Mouse (Mus musculus) MEL (cell line): ENCODE results near the gene Zfp607b. TPM values are rescaled to one million over a fixed set of nuclear protein-coding genes. Genes with fewer than 3 reads are reported as not detected.
A peak's percentile ranks its signal among the peaks of the same experiment; 100 is the strongest.

Source experiments
- DNase-seq: peaks from one replicate; pipeline ENCODE4 v3.0.0; 2011; ENCODE audit warnings: low read depth, low spot score
- H3K27ac ChIP-seq: 2 replicates; pipeline ENCODE4 v1.5.1; 2012; ENCODE audit warnings: low read depth, mild to moderate bottlenecking, control low read depth, low read length, moderate library complexity; ENCODE audit not compliant: control insufficient read depth
- H3K27me3 ChIP-seq, 2 experiments: fragments of 150-350 bp in 1 of 2; sonication (generic) in 1 of 2; 2 replicates each; pipeline ENCODE4 v1.6.1; 2012; ENCODE audit warnings: low read length in 2 of 2, mild to moderate bottlenecking in 2 of 2, improper control_type of control experiment in 1 of 2, moderate library complexity in 1 of 2; ENCODE audit not compliant: insufficient read depth in 2 of 2, control insufficient read depth in 1 of 2
- H3K36me3 ChIP-seq, 2 experiments: 2 replicates each; pipeline ENCODE4 v1.6.1; 2012 to 2014; ENCODE audit warnings: low read length in 2 of 2, improper control_type of control experiment in 1 of 2, inconsistent platforms in 1 of 2, mild to moderate bottlenecking in 1 of 2; ENCODE audit not compliant: insufficient read depth in 2 of 2, control insufficient read depth in 1 of 2
- H3K4me1 ChIP-seq, 2 experiments: fragments of 150-350 bp in 1 of 2; sonication (generic) in 1 of 2; 2 replicates each; pipeline ENCODE4 v1.6.1; 2012; ENCODE audit warnings: low read length in 2 of 2, improper control_type of control experiment in 1 of 2, mild to moderate bottlenecking in 1 of 2; ENCODE audit not compliant: insufficient read depth in 2 of 2, control insufficient read depth in 1 of 2
- H3K4me3 ChIP-seq, 2 experiments: fragments of 150-350 bp in 1 of 2; sonication (generic) in 1 of 2; 2 replicates each; pipeline ENCODE4 v1.5.1; 2012; ENCODE audit warnings: low read depth in 2 of 2, low read length in 2 of 2, mild to moderate bottlenecking in 2 of 2, moderate library complexity in 2 of 2, control low read depth in 1 of 2, improper control_type of control experiment in 1 of 2; ENCODE audit not compliant: control insufficient read depth in 1 of 2, insufficient read depth in 1 of 2
- H3K79me2 ChIP-seq: 2 replicates; pipeline ENCODE4 v1.6.1; 2012; ENCODE audit warnings: mild to moderate bottlenecking, low read length, moderate library complexity; ENCODE audit not compliant: control insufficient read depth, poor library complexity, insufficient read depth
- H3K9ac ChIP-seq: 2 replicates; pipeline ENCODE4 v1.6.1; 2012; ENCODE audit warnings: low read depth, mild to moderate bottlenecking, control low read depth, low read length, moderate library complexity; ENCODE audit not compliant: control insufficient read depth, poor library complexity, severe bottlenecking
- H3K9me3 ChIP-seq: fragments of 150-350 bp; sonication (generic); replicated peaks from 2 replicates; pipeline ENCODE4 v1.6.1; 2012; ENCODE audit warnings: mild to moderate bottlenecking, low read length, improper control_type of control experiment, moderate library complexity; ENCODE audit not compliant: insufficient read depth
- BHLHE40 ChIP-seq: IDR thresholded peaks from 2 replicates; pipeline ENCODE4 v1.6.1; 2012; ENCODE audit warnings: low read depth, mild to moderate bottlenecking, inconsistent platforms, low read length, improper control_type of control experiment, borderline replicate concordance
- CHD1 ChIP-seq: IDR thresholded peaks from 2 replicates; pipeline ENCODE4 v1.6.1; 2012; ENCODE audit warnings: low read depth, mild to moderate bottlenecking, inconsistent platforms, low read length, improper control_type of control experiment
- CHD2 ChIP-seq: IDR thresholded peaks from 2 replicates; pipeline ENCODE4 v1.6.1; 2011; ENCODE audit warnings: low read length, improper control_type of control experiment
- E2F4 ChIP-seq: IDR thresholded peaks from 2 replicates; pipeline ENCODE4 v1.6.1; 2011; ENCODE audit warnings: low read depth, low read length, improper control_type of control experiment, borderline replicate concordance
- ELF1 ChIP-seq: IDR thresholded peaks from 2 replicates; pipeline ENCODE4 v1.6.1; 2014; ENCODE audit warnings: low read depth, mild to moderate bottlenecking, inconsistent platforms, low read length, improper control_type of control experiment, moderate library complexity
- EP300 ChIP-seq, 2 experiments: IDR thresholded peaks; 2 replicates each; pipeline ENCODE4 v1.6.1; 2011; ENCODE audit warnings: improper control_type of control experiment in 2 of 2, low read length in 2 of 2, low read depth in 1 of 2, mild to moderate bottlenecking in 1 of 2
- ETS1 ChIP-seq: IDR thresholded peaks from 2 replicates; pipeline ENCODE4 v1.6.1; 2012; ENCODE audit warnings: low read depth, mild to moderate bottlenecking, inconsistent platforms, low read length, improper control_type of control experiment, moderate library complexity
- GABPA ChIP-seq: IDR thresholded peaks from 2 replicates; pipeline ENCODE4 v1.6.1; 2012; ENCODE audit warnings: low read depth, mild to moderate bottlenecking, inconsistent platforms, low read length, improper control_type of control experiment, moderate library complexity
- GATA1 ChIP-seq: IDR thresholded peaks from 2 replicates; pipeline ENCODE4 v1.6.1; 2011; ENCODE audit warnings: low read depth, low read length, improper control_type of control experiment
- HCFC1 ChIP-seq: IDR thresholded peaks from 2 replicates; pipeline ENCODE4 v1.6.1; 2012; ENCODE audit warnings: low read depth, mild to moderate bottlenecking, inconsistent platforms, low read length, improper control_type of control experiment, moderate library complexity
- JUND ChIP-seq: IDR thresholded peaks from 2 replicates; pipeline ENCODE4 v1.6.1; 2011; ENCODE audit warnings: low read depth, mild to moderate bottlenecking, improper control_type of control experiment, low read length
- KAT2A ChIP-seq: conservative IDR thresholded peaks from 2 replicates; pipeline ENCODE4 v1.6.1; 2012; ENCODE audit warnings: low read depth, low read length, improper control_type of control experiment, inconsistent platforms
- MAFK ChIP-seq: IDR thresholded peaks from 2 replicates; pipeline ENCODE4 v1.6.1; 2011; ENCODE audit warnings: low read depth, mild to moderate bottlenecking, low read length, improper control_type of control experiment, borderline replicate concordance
- MAX ChIP-seq: IDR thresholded peaks from 2 replicates; pipeline ENCODE4 v1.6.1; 2011; ENCODE audit warnings: low read length, improper control_type of control experiment
- MEF2A ChIP-seq: IDR thresholded peaks from 2 replicates; pipeline ENCODE4 v1.6.1; 2014; ENCODE audit warnings: low read depth, mild to moderate bottlenecking, inconsistent platforms, low read length, improper control_type of control experiment; ENCODE audit not compliant: poor library complexity, insufficient replicate concordance, severe bottlenecking; ENCODE audit errors: extremely low read depth
- MXI1 ChIP-seq: IDR thresholded peaks from 2 replicates; pipeline ENCODE4 v1.6.1; 2011; ENCODE audit warnings: mild to moderate bottlenecking, low read depth, low read length, improper control_type of control experiment
- MYB ChIP-seq: IDR thresholded peaks from 2 replicates; pipeline ENCODE4 v1.6.1; 2011; ENCODE audit warnings: mild to moderate bottlenecking, low read depth, low read length, improper control_type of control experiment
- MYC ChIP-seq: IDR thresholded peaks from 2 replicates; pipeline ENCODE4 v1.6.1; 2011; ENCODE audit warnings: low read depth, mild to moderate bottlenecking, low read length, improper control_type of control experiment, moderate library complexity
- NELFE ChIP-seq: IDR thresholded peaks from 2 replicates; pipeline ENCODE4 v1.6.1; 2011; ENCODE audit warnings: low read depth, low read length, improper control_type of control experiment
- NRF1 ChIP-seq: IDR thresholded peaks from 2 replicates; pipeline ENCODE4 v1.6.1; 2014; ENCODE audit warnings: low read depth, mild to moderate bottlenecking, inconsistent platforms, low read length, improper control_type of control experiment, moderate library complexity; ENCODE audit not compliant: poor library complexity, insufficient read depth, severe bottlenecking
- POLR2AphosphoS2 ChIP-seq: IDR thresholded peaks from 2 replicates; pipeline ENCODE4 v1.6.1; 2011; ENCODE audit warnings: low read length, improper control_type of control experiment
- POLR2AphosphoS5 ChIP-seq: IDR thresholded peaks from 2 replicates; pipeline ENCODE4 v1.6.1; 2012; ENCODE audit warnings: low read depth, borderline replicate concordance, mild to moderate bottlenecking, inconsistent platforms, low read length, moderate library complexity, mixed read lengths
- RAD21 ChIP-seq: IDR thresholded peaks from 2 replicates; pipeline ENCODE4 v1.6.1; 2011; ENCODE audit warnings: mild to moderate bottlenecking, low read depth, low read length, improper control_type of control experiment
- SIN3A ChIP-seq: IDR thresholded peaks from 2 replicates; pipeline ENCODE4 v1.6.1; 2012; ENCODE audit warnings: low read length, improper control_type of control experiment, inconsistent platforms
- SMC3 ChIP-seq: IDR thresholded peaks from 2 replicates; pipeline ENCODE4 v1.6.1; 2011; ENCODE audit warnings: low read depth, low read length, improper control_type of control experiment
- TAL1 ChIP-seq: IDR thresholded peaks from 2 replicates; pipeline ENCODE4 v1.6.1; 2012; ENCODE audit warnings: mild to moderate bottlenecking, inconsistent platforms, low read length, moderate library complexity, mixed read lengths
- TBP ChIP-seq: IDR thresholded peaks from 2 replicates; pipeline ENCODE4 v1.8.0; 2011; ENCODE audit warnings: low read depth, low read length, improper control_type of control experiment
- TCF12 ChIP-seq: IDR thresholded peaks from 2 replicates; pipeline ENCODE4 v1.6.1; 2014; ENCODE audit warnings: low read depth, mild to moderate bottlenecking, inconsistent platforms, low read length, improper control_type of control experiment, moderate library complexity
- UBTF ChIP-seq: IDR thresholded peaks from 2 replicates; pipeline ENCODE4 v1.6.1; 2012; ENCODE audit warnings: low read depth, mild to moderate bottlenecking, inconsistent platforms, low read length, improper control_type of control experiment, moderate library complexity, borderline replicate concordance; ENCODE audit not compliant: insufficient read depth
- USF1 ChIP-seq: IDR thresholded peaks from 2 replicates; pipeline ENCODE4 v1.6.1; 2014; ENCODE audit warnings: low read depth, mild to moderate bottlenecking, inconsistent platforms, low read length, improper control_type of control experiment, moderate library complexity
- USF2 ChIP-seq, 2 experiments: IDR thresholded peaks; 2 replicates each; pipeline ENCODE4 v1.6.1; 2011 to 2012; ENCODE audit warnings: improper control_type of control experiment in 2 of 2, low read length in 2 of 2, borderline replicate concordance in 1 of 2, inconsistent platforms in 1 of 2, low read depth in 1 of 2, mild to moderate bottlenecking in 1 of 2; ENCODE audit not compliant: insufficient read depth in 1 of 2
- ZC3H11A ChIP-seq: IDR thresholded peaks from 2 replicates; pipeline ENCODE4 v1.6.1; 2012; ENCODE audit warnings: low read depth, mild to moderate bottlenecking, inconsistent platforms, low read length, improper control_type of control experiment
- ZKSCAN1 ChIP-seq: IDR thresholded peaks from 2 replicates; pipeline ENCODE4 v1.6.1; 2012; ENCODE audit warnings: low read depth, mild to moderate bottlenecking, inconsistent platforms, low read length, improper control_type of control experiment, moderate library complexity
- ZNF384 ChIP-seq: IDR thresholded peaks from 2 replicates; pipeline ENCODE4 v1.6.1; 2012; ENCODE audit warnings: low read depth, mild to moderate bottlenecking, inconsistent platforms, low read length, improper control_type of control experiment
- polyA plus RNA-seq, 2 experiments: library from polyadenylated mRNA; stranded (reverse) in 1 of 2; unstranded in 1 of 2; fragments of >175 nt in 1 of 2; fragments of >200 nt in 1 of 2; gene quantifications; 2 replicates each; pipeline versions ENCODE4 v1.2.1 to v1.2.4; 2012; ENCODE audit warnings: low replicate concordance in 2 of 2, low read depth in 1 of 2; ENCODE audit not compliant: insufficient read length in 2 of 2, insufficient read depth in 1 of 2, missing spikeins in 1 of 2
- total RNA-seq: library from RNA; depleted of rRNA; stranded (reverse); fragments of 300-350 nt; gene quantifications from 2 replicates; pipeline ENCODE4 v1.2.3, GENCODE M21; 2012; rRNA removed

The Zfp607b gene
- total RNA-seq (1.6 and 1.9 TPM in 2 replicates), polyA plus RNA-seq (1 to 10 TPM in 1 of 2 experiments, not detected in 1; 2.3 TPM)

GRCm38 (mm10) chr7:27688815-27689612 lies at the start of gene Zfp607b:
Zfp607b (plus strand) TSS chr7:27689340.
- Histone ChIP-seq H3K9ac (peak within 1 kb of the TSS; percentile 87), H3K27me3 (no peaks in the 10 kb centered on the region), H3K4me1 (peaks cover 0 to 6% of the 10 kb centered on the region in 2 experiments; a peak in 3 of 4 replicates), H3K9me3 (no peaks in the 10 kb centered on the region), H3K36me3 (peaks cover 0 to 3% of the 10 kb centered on the region in 2 experiments; a peak in 1 of 4 replicates), H3K27ac (peak within 1 kb of the TSS; percentile 74), H3K4me3 (peak within 1 kb of the TSS; percentile 75 to 86), H3K79me2 (peaks cover 2% of the 10 kb centered on the region; the same call in 1 of the 2 replicates)
- peak; percentile 99 for DNase-seq
- TF ChIP-seq EP300 (IDR thresholded peaks at IDR 0.05; ENCODE audit: low read depth in 1 of 2, low read length in 2 of 2) = peak in 1 of 2 experiments; percentile 51; a peak in 1 of 4 replicates
- TF ChIP-seq USF1 = peak; percentile 88
- peak; percentile 70; the same call in 1 of the 2 replicates for TF ChIP-seq ETS1
- peak; percentile 80 for TF ChIP-seq SIN3A
- peak; percentile 96 for TF ChIP-seq HCFC1
- TF ChIP-seq GATA1 = peak; percentile 79
- no peak for TF ChIP-seq SMC3
- TF ChIP-seq NELFE = no peak; the same call in 1 of the 2 replicates
- TF ChIP-seq TAL1 = no peak
- 0 out of 2 replicates have a peak, but pooled peaks have one; percentile 23 for TF ChIP-seq MYB
- no peak for TF ChIP-seq CHD1
- TF ChIP-seq MXI1 = peak; percentile 59
- peak; percentile 56; the same call in 1 of the 2 replicates for TF ChIP-seq TBP
- peak; percentile 93 for TF ChIP-seq KAT2A
- no peak for TF ChIP-seq GABPA
- TF ChIP-seq MYC = peak; percentile 70; the same call in 1 of the 2 replicates
- peak; percentile 74 for TF ChIP-seq NRF1
- no peak for TF ChIP-seq USF2 (IDR thresholded peaks at IDR 0.05; ENCODE audit: borderline replicate concordance in 1 of 2, insufficient read depth in 1 of 2, low read depth in 1 of 2, low read length in 2 of 2)
- TF ChIP-seq UBTF = no peak
- TF ChIP-seq ELF1 = peak; percentile 91
- TF ChIP-seq ZKSCAN1 = no peak
- TF ChIP-seq RAD21 = no peak
- no peak for TF ChIP-seq ZC3H11A
- TF ChIP-seq MAFK = no peak
- no peak for TF ChIP-seq CHD2
- TF ChIP-seq E2F4 = 0 out of 2 replicates have a peak, but pooled peaks have one; percentile 18
- TF ChIP-seq ZNF384 = 0 out of 2 replicates have a peak, but pooled peaks have one; percentile 17
- peak; percentile 100 for TF ChIP-seq JUND
- TF ChIP-seq MEF2A = no peak
- peak; percentile 64 for TF ChIP-seq TCF12
- TF ChIP-seq MAX = peak; percentile 73
- no peak for TF ChIP-seq BHLHE40
- peak; percentile 57; the same call in 1 of the 2 replicates for TF ChIP-seq POLR2AphosphoS2
- TF ChIP-seq POLR2AphosphoS5 = no peak
